Mouse (Mus musculus): Measurements from ENCODE around the gene Atp12a. TPM values are rescaled to one million over a fixed set of nuclear protein-coding genes. Genes with fewer than 3 reads are reported as not detected.

Atp12a gene
- polyA plus RNA-seq, 1 experiment, result not detected

- no peaks in the 10 kb centered on the region for H3K36me3 ChIP-seq (replicated peaks; ENCODE audit: low read length)
- H3K9me3 ChIP-seq, result no peaks in the 10 kb centered on the region
- TF ChIP-seq FLI1 (IDR thresholded peaks at IDR 0.05; ENCODE audit: low read length) (no peak), GATA1 (IDR thresholded peaks at IDR 0.05; ENCODE audit: borderline replicate concordance, low read length) (no peak)
- no peaks in the 10 kb centered on the region for H3K4me1 ChIP-seq
- peaks cover 2% of the 10 kb centered on the region for H3K27me3 ChIP-seq (replicated peaks)
- no peak overlapping the region for H3K4me3 ChIP-seq (replicated peaks)
Observed at GRCm38 (mm10) chr14:56338882-56339442, 25.9 kb upstream of the Atp12a start.

GRCm38 (mm10) chr14:56348704-56349103 lies 16.2 kb upstream of the Atp12a start:
- no peak for TF ChIP-seq FLI1 (IDR thresholded peaks at IDR 0.05; ENCODE audit: low read length)
- TF ChIP-seq GATA1 (IDR thresholded peaks at IDR 0.05; ENCODE audit: borderline replicate concordance, low read length), result no peak
- peaks cover 23% of the 10 kb centered on the region for H3K27me3 ChIP-seq (replicated peaks)
- H3K9me3 ChIP-seq, result no peaks in the 10 kb centered on the region
- H3K4me1 ChIP-seq, result no peaks in the 10 kb centered on the region
- no peaks in the 10 kb centered on the region for H3K36me3 ChIP-seq (replicated peaks; ENCODE audit: low read length)
- no peak overlapping the region for H3K4me3 ChIP-seq (replicated peaks)

GRCm38 (mm10) chr14:56349541-56349940 lies 15.3 kb upstream of the Atp12a start:
- peaks cover 26% of the 10 kb centered on the region for H3K27me3 ChIP-seq (replicated peaks)
- no peak overlapping the region for H3K4me3 ChIP-seq (replicated peaks)
- no peaks in the 10 kb centered on the region for H3K4me1 ChIP-seq
- no peaks in the 10 kb centered on the region for H3K36me3 ChIP-seq (replicated peaks; ENCODE audit: low read length)
- no peaks in the 10 kb centered on the region for H3K9me3 ChIP-seq
- no peak for TF ChIP-seq FLI1 (IDR thresholded peaks at IDR 0.05; ENCODE audit: low read length)
- TF ChIP-seq GATA1 (IDR thresholded peaks at IDR 0.05; ENCODE audit: borderline replicate concordance, low read length), result no peak

GRCm38 (mm10) chr14:56351959-56352660 lies 12.8 kb upstream of the Atp12a start:
- H3K4me1 ChIP-seq, result no peaks in the 10 kb centered on the region
- peaks cover 31% of the 10 kb centered on the region for H3K27me3 ChIP-seq (replicated peaks)
- H3K9me3 ChIP-seq, result no peaks in the 10 kb centered on the region
- TF ChIP-seq FLI1 (IDR thresholded peaks at IDR 0.05; ENCODE audit: low read length), result no peak
- TF ChIP-seq GATA1 (IDR thresholded peaks at IDR 0.05; ENCODE audit: borderline replicate concordance, low read length), result no peak
- no peaks in the 10 kb centered on the region for H3K36me3 ChIP-seq (replicated peaks; ENCODE audit: low read length)
- no peak overlapping the region for H3K4me3 ChIP-seq (replicated peaks)

- peaks cover 31% of the 10 kb centered on the region for H3K27me3 ChIP-seq (replicated peaks)
- no peak overlapping the region for H3K4me3 ChIP-seq (replicated peaks)
- H3K9me3 ChIP-seq, result no peaks in the 10 kb centered on the region
- TF ChIP-seq FLI1 (IDR thresholded peaks at IDR 0.05; ENCODE audit: low read length) (no peak), GATA1 (IDR thresholded peaks at IDR 0.05; ENCODE audit: borderline replicate concordance, low read length) (no peak)
- no peaks in the 10 kb centered on the region for H3K4me1 ChIP-seq
- H3K36me3 ChIP-seq (replicated peaks; ENCODE audit: low read length), result no peaks in the 10 kb centered on the region
Observed at GRCm38 (mm10) chr14:56354803-56355202, 10.1 kb upstream of the Atp12a start.

- Histone ChIP-seq H3K4me1 (no peaks in the 10 kb centered on the region), H3K36me3 (replicated peaks; ENCODE audit: low read length) (no peaks in the 10 kb centered on the region), H3K9me3 (no peaks in the 10 kb centered on the region), H3K27me3 (replicated peaks) (peaks cover 31% of the 10 kb centered on the region), H3K4me3 (replicated peaks) (no peak overlapping the region)
- TF ChIP-seq GATA1 (IDR thresholded peaks at IDR 0.05; ENCODE audit: borderline replicate concordance, low read length) (no peak), FLI1 (IDR thresholded peaks at IDR 0.05; ENCODE audit: low read length) (no peak)
Observed at GRCm38 (mm10) chr14:56355396-56355795, 9.5 kb upstream of the Atp12a start.

- no peaks in the 10 kb centered on the region for H3K9me3 ChIP-seq
- H3K4me3 ChIP-seq (replicated peaks), result no peak overlapping the region
- H3K27me3 ChIP-seq (replicated peaks), result peaks cover 28% of the 10 kb centered on the region
- H3K36me3 ChIP-seq (replicated peaks; ENCODE audit: low read length), result no peaks in the 10 kb centered on the region
- no peak for TF ChIP-seq FLI1 (IDR thresholded peaks at IDR 0.05; ENCODE audit: low read length)
- TF ChIP-seq GATA1 (IDR thresholded peaks at IDR 0.05; ENCODE audit: borderline replicate concordance, low read length), result no peak
- H3K4me1 ChIP-seq, result no peaks in the 10 kb centered on the region
Observed at GRCm38 (mm10) chr14:56356196-56356595, 8.7 kb upstream of the Atp12a start.

- H3K9me3 ChIP-seq, result no peaks in the 10 kb centered on the region
- H3K4me3 ChIP-seq (replicated peaks), result no peak overlapping the region
Observed at GRCm38 (mm10) chr14:56358422-56358821, 6.4 kb upstream of the Atp12a start.

GRCm38 (mm10) chr14:56359131-56359530 lies 5.7 kb upstream of the Atp12a start:
- no peaks in the 10 kb centered on the region for H3K9me3 ChIP-seq
- H3K27me3 ChIP-seq (replicated peaks), result peaks cover 45% of the 10 kb centered on the region
- no peaks in the 10 kb centered on the region for H3K4me1 ChIP-seq
- no peaks in the 10 kb centered on the region for H3K36me3 ChIP-seq (replicated peaks; ENCODE audit: low read length)
- no peak overlapping the region for H3K4me3 ChIP-seq (replicated peaks)
- TF ChIP-seq FLI1 (IDR thresholded peaks at IDR 0.05; ENCODE audit: low read length) (no peak), GATA1 (IDR thresholded peaks at IDR 0.05; ENCODE audit: borderline replicate concordance, low read length) (no peak)

More at GRCm38 (mm10) chr14:56358422-56358821, 6.4 kb upstream of the Atp12a start:
- Histone ChIP-seq H3K27me3 (replicated peaks) (peaks cover 43% of the 10 kb centered on the region), H3K36me3 (replicated peaks; ENCODE audit: low read length) (no peaks in the 10 kb centered on the region), H3K4me1 (no peaks in the 10 kb centered on the region)
- TF ChIP-seq FLI1 (IDR thresholded peaks at IDR 0.05; ENCODE audit: low read length) (no peak), GATA1 (IDR thresholded peaks at IDR 0.05; ENCODE audit: borderline replicate concordance, low read length) (no peak)

- no peaks in the 10 kb centered on the region for H3K36me3 ChIP-seq (replicated peaks; ENCODE audit: low read length)
- peaks cover 7% of the 10 kb centered on the region; the same call in 1 of the 2 replicates for H3K4me1 ChIP-seq
- H3K4me3 ChIP-seq (replicated peaks), result peak overlapping the region; percentile 21
- H3K9me3 ChIP-seq, result no peaks in the 10 kb centered on the region
- peaks cover 70% of the 10 kb centered on the region for H3K27me3 ChIP-seq (replicated peaks)
- no peak for TF ChIP-seq GATA1 (IDR thresholded peaks at IDR 0.05; ENCODE audit: borderline replicate concordance, low read length)
Observed at GRCm38 (mm10) chr14:56365292-56365691, 424 bp downstream of the Atp12a start.
